In genomic region chr13:72610277-72610676, GRCm38 (mm10) we compare ENCODE assay signal across 20 mouse cellular contexts. TPM values are rescaled to one million over a fixed set of nuclear protein-coding genes. Genes with fewer than 3 reads are reported as not detected.
"Had no signal": no experiment of that assay in that cellular context is flagged by ENCODE, and none has a peak within 500 bp of the region (broad histone marks: within the 10 kb centered on the region; RNA-seq: fewer than 3 reads in every experiment).

No protein-coding gene starts in this region.

- H3K9ac ChIP-seq: limb, embryonic 12.5 days; limb, embryonic 15.5 days; liver, embryonic 14.5 days; liver, postnatal 0 days had no signal

- H3K36me3 ChIP-seq: limb, embryonic 12.5 days; limb, embryonic 15.5 days had no signal

- H3K4me2 ChIP-seq: limb, embryonic 12.5 days; limb, embryonic 15.5 days; liver, embryonic 11.5 days; midbrain, embryonic 11.5 days had no signal

- ATAC-seq: intestine, postnatal 0 days; liver, postnatal 0 days had no signal

- H3K4me3 ChIP-seq: left cerebral cortex, adult 2 months; limb, embryonic 12.5 days; limb, embryonic 15.5 days had no signal

- H3K9me3 ChIP-seq: limb, embryonic 15.5 days had no signal

- H3K27me3 ChIP-seq: limb, embryonic 15.5 days had no signal

- DNase-seq: kidney, adult 2 months; kidney, postnatal 36 days; layer of hippocampus, postnatal 36 days; left cerebral cortex, postnatal 4 days; liver, postnatal 0 days; midbrain, embryonic 14.5 days; thymus, adult 2 months; thymus, postnatal 14 days; thymus, postnatal 4 days had no signal

- H3K4me1 ChIP-seq: limb, embryonic 12.5 days; limb, embryonic 15.5 days had no signal

- H3K27ac ChIP-seq: kidney, postnatal 0 days; left cerebral cortex, adult 2 months; limb, embryonic 12.5 days; limb, embryonic 15.5 days; liver, embryonic 14.5 days had no signal

RNA-seq across cellular contexts. Expression of gene Irx2, which starts 18.3 kb away (rescaled TPM):
- total RNA-seq: layer of hippocampus, postnatal 36 days; left cerebral cortex, adult 2 months; megakaryocyte progenitor cell, adult 5-6 weeks; megakaryocyte-erythroid progenitor cell, adult 5-6 weeks had no signal
- polyA plus RNA-seq: liver, postnatal 0 days; spleen, adult 2 months had no signal
